Comparison of ENCODE assay signal across 1 mouse cellular context in the genomic region with DNA sequence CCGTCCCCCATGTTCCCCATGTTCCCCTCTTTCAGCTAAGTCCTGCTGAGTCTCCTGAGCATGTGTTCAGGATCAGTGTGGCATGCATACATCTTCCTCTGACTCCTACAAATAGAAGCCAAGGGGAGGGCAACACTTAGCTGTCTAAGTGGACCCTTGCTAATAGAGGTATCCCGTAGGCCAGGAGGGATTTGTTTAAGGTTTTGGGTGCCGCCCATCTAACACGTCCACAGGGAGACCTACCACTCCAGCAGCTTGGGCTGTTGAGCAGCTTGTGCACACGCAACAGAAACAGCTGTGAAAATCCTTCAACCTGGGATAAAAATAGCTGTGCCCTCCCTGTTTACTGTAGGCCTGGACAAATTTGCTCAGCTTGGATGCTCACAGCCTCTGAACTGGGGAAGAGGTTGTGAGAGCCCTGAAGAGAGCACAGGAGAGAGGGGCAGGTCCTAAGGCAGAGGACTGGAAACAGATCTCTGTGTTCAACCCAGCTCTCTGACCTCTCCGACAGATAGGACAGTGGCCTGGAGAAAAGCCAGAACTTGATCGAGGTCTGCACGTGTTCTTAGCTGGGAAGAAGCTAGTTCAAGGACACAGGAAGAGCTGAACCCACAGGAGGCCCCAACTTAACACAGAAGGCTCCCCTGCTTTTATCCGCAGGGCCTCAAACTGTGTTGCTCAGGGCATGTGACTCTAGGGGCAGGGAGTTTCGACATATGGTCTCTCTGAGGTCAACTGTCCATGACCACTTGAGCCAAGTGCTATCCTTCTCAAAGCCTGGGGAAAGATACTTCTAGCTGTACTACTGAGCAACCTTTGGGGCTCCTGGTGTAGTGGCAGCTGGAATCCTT.
TF ChIP-seq lines count a peak whose summit lies in the region.

No protein-coding gene starts in this region.

TF ChIP-seq in myocyte, 11 proteins besides CTCF, POLR2A, EP300 and RAD21:
- TF ChIP-seq USF1 (IDR thresholded peaks at IDR 0.05; ENCODE audit: low read depth), result peak; percentile 1
